Mouse (Mus musculus) stomach, embryonic 16.5 days (tissue): ENCODE data around the gene Tmem179. TPM values are rescaled to one million over a fixed set of nuclear protein-coding genes. Genes with fewer than 3 reads are reported as not detected.

ENCODE experiments used
- ATAC-seq: fragments of 200-750 bp; cut with Nextera tagmentation; 2 replicates; pipeline ENCODE4 v1.8.0; 2017; ENCODE audit warnings: moderate number of reproducible peaks, moderate TSS enrichment; ENCODE audit not compliant: insufficient read depth, low FRiP score
- H3K27ac ChIP-seq: fragments of 300-500 bp; sonication (generic); 2 replicates; pipeline ENCODE4 v1.5.1; 2014; ENCODE audit warnings: low read length
- H3K27me3 ChIP-seq: fragments of 300-500 bp; sonication (generic); 2 replicates; pipeline ENCODE4 v1.6.1; 2014; ENCODE audit warnings: low read length, control low read depth, mixed read lengths; ENCODE audit not compliant: control insufficient read depth, insufficient read depth
- H3K36me3 ChIP-seq: fragments of 300-500 bp; sonication (generic); 2 replicates; pipeline ENCODE4 v1.6.1; 2014; ENCODE audit warnings: low read length; ENCODE audit not compliant: control insufficient read depth, insufficient read depth
- H3K4me1 ChIP-seq: fragments of 300-500 bp; sonication (generic); 2 replicates; pipeline ENCODE4 v1.6.1; 2014; ENCODE audit warnings: low read length, control low read depth, mixed read lengths; ENCODE audit not compliant: control insufficient read depth, insufficient read depth
- H3K4me2 ChIP-seq: fragments of 300-500 bp; sonication (generic); 2 replicates; pipeline ENCODE4 v1.6.1; 2014; ENCODE audit warnings: low read depth, low read length, mixed read lengths
- H3K4me3 ChIP-seq: fragments of 300-500 bp; sonication (generic); replicated peaks from 2 replicates; pipeline ENCODE4 v1.5.1; 2014; ENCODE audit warnings: mild to moderate bottlenecking, low read length
- H3K9ac ChIP-seq: fragments of 300-500 bp; sonication (generic); 2 replicates; pipeline ENCODE4 v1.6.1; 2014; ENCODE audit warnings: low read length
- H3K9me3 ChIP-seq: fragments of 300-500 bp; sonication (generic); replicated peaks from 2 replicates; pipeline ENCODE4 v1.6.1; 2016; ENCODE audit warnings: low read length, control low read depth; ENCODE audit not compliant: control insufficient read depth
- WGBS: fragments of 180-500 bp; shearing (Covaris S2); extraction: QIAGEN DNeasy Blood & Tissue Kit; methylation state at CpG from one replicate; pipeline ENCODE4 v1.1.7; 2014; 5-methylcytosine and 5-hydroxymethylcytosine counted together
- polyA plus RNA-seq: library from polyadenylated mRNA; unstranded; fragments of >200 nt; fragmentation: Nextera tagmentation; extraction: Ambion mirVana; gene quantifications from 2 replicates; pipeline ENCODE4 v1.2.1, GENCODE M21; 2015

Tmem179 gene
- polyA plus RNA-seq, 1 experiment from 2014 or later = 2.4 TPM

DNA sequence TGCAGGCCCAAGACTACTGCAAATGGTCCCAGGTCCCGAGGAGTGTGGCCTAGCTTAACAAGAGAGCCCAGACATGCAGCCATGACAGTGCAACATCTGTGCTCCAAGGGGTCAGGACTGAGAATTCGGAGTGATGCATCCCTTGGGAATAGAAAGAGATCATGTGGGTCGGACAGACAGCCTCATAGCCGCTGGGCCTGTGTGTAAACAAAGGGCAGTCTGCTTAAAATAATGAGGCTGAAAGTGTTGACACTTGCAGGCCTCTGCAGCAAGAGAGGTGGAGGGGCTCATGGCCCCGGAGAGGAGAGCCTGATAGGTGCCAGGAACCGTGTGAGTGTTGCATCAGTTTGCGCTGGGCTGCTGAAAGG is 6.2 kb downstream of the Tmem179 start:
- no peak overlapping the region for H3K4me3 ChIP-seq
- ATAC-seq = peak; percentile 20; the same call in 1 of the 2 replicates
- H3K4me2 ChIP-seq = peak overlapping the region; percentile 55; the same call in 1 of the 2 replicates
- no peaks in the 10 kb centered on the region for H3K9me3 ChIP-seq
- 19% methylated on average over 7 of the region's 7 CpGs for WGBS
- H3K4me1 ChIP-seq = no peaks in the 10 kb centered on the region
- H3K27me3 ChIP-seq = peaks cover 20% of the 10 kb centered on the region
- no peaks in the 10 kb centered on the region for H3K36me3 ChIP-seq
- H3K9ac ChIP-seq = no peak overlapping the region
- no peak overlapping the region for H3K27ac ChIP-seq

DNA sequence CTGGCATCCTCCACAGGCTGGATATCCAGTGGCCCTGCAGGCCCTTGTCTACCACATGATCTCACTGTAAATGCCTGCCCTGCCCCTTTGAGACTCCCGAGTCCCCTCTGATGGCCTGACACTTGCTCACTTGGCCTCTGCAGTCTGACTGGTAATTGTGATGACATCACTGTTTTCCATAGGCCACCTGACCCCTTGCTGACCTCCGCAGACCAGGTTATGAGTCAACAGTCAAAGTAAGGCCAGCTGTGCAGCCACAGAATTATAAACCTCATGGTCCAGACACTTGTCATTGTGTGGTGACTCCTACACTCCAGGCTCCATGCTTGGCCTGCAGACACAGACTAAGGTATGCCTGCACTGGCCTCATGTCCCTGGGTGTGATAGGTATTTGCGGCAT is 8.6 kb downstream of the Tmem179 start:
- 74% methylated on average over 3 of the region's 3 CpGs for WGBS
- no peak overlapping the region for H3K27ac ChIP-seq
- no peak overlapping the region for H3K9ac ChIP-seq
- H3K4me2 ChIP-seq = no peak overlapping the region
- ATAC-seq = no peak
- no peaks in the 10 kb centered on the region for H3K9me3 ChIP-seq
- no peaks in the 10 kb centered on the region for H3K4me1 ChIP-seq
- peaks cover 20% of the 10 kb centered on the region for H3K27me3 ChIP-seq
- H3K36me3 ChIP-seq = no peaks in the 10 kb centered on the region
- no peak overlapping the region for H3K4me3 ChIP-seq

DNA sequence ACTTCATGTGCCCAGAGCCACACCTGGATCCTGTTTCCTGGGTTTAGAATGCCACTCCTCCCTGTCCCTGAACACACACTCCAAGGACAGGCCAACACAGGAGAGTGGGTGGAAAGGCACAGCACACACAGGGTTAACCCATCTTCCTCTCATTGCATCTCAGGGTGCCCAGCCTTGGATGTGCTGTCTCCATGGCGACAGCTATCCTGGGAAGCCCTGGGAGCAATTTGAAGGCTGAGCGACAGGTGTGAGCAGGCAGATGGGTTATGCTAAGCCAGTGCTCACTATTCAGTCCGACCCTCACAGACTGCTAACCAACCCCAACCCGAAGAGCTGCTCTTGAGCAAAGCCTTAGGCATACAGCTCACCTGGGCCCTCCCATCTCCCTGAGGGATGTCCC is 9.3 kb downstream of the Tmem179 start:
- Histone ChIP-seq H3K4me3 (no peak overlapping the region), H3K27ac (no peak overlapping the region), H3K4me1 (no peaks in the 10 kb centered on the region), H3K4me2 (no peak overlapping the region), H3K27me3 (peaks cover 20% of the 10 kb centered on the region), H3K9ac (no peak overlapping the region), H3K36me3 (no peaks in the 10 kb centered on the region), H3K9me3 (no peaks in the 10 kb centered on the region)
- no peak for ATAC-seq
- 46% methylated on average over 4 of the region's 4 CpGs for WGBS

DNA sequence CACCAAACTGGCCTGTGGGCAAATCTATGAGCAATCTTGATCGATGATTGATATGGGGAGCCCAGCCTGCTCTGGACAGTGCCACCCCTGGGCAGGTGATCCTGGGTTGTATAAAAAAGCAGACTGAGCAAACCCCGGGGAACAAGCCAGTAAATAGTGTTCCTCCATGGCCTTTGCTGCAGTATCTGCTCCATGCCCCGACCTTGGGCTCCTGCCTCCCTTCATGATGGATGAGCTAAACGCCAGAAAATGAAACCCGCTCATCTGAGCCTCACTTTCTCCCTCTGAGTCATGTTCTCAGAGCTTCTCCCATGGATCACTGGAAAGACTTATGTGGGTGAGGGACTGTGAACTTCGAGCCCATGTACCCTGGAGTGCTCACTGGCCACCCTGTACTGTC is 10.3 kb downstream of the Tmem179 start:
- ATAC-seq = no peak
- Histone ChIP-seq H3K27ac (no peak overlapping the region), H3K4me3 (no peak overlapping the region), H3K27me3 (peaks cover 12% of the 10 kb centered on the region), H3K4me2 (no peak overlapping the region), H3K9me3 (no peaks in the 10 kb centered on the region), H3K4me1 (no peaks in the 10 kb centered on the region), H3K9ac (no peak overlapping the region), H3K36me3 (no peaks in the 10 kb centered on the region)
- 63% methylated on average over 6 of the region's 6 CpGs for WGBS

DNA sequence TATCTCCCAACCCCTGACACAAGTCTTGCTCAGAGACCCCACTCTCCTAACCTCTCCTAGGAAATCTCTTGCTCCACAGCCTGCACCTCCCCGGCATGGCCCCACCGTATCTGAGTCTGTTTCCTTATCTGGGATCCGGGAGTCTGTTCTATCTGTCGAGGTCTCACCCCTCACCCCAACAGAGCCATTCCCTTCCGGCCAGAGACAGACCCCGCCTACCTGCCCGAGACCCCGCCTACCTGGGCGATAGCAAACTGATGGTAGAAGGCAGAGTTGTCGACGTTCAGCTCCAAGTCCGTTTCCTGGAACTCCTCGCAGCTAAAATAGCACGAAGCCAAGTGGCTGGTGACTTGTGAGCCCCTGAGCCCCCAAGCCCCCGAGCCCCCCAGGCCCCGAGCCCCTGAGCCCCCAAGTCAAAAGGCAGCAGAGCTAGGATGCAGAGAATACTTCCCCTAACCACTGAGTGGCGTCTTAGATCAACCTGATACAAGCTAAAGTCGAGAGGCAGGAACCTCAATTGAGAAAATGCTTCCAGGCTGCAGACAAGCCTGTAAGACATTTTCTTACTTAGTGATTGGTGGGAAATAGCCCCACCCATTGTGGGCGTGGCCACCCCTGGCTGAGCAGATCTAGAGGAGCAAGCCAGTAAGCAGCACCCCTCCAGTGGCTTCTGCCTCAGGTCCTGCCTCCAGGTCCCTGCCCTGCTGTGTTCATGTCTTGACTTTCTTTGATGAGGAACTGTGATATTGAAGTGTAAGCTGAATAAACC is 13.4 kb downstream of the Tmem179 start:
- no peaks in the 10 kb centered on the region for H3K9me3 ChIP-seq
- H3K27ac ChIP-seq = no peak overlapping the region
- no peaks in the 10 kb centered on the region for H3K4me1 ChIP-seq
- WGBS = 24% methylated on average over 19 of the region's 19 CpGs
- H3K4me3 ChIP-seq = no peak overlapping the region
- H3K36me3 ChIP-seq = no peaks in the 10 kb centered on the region
- ATAC-seq = no peak
- H3K27me3 ChIP-seq = no peaks in the 10 kb centered on the region
- no peak overlapping the region for H3K4me2 ChIP-seq
- no peak overlapping the region for H3K9ac ChIP-seq

DNA sequence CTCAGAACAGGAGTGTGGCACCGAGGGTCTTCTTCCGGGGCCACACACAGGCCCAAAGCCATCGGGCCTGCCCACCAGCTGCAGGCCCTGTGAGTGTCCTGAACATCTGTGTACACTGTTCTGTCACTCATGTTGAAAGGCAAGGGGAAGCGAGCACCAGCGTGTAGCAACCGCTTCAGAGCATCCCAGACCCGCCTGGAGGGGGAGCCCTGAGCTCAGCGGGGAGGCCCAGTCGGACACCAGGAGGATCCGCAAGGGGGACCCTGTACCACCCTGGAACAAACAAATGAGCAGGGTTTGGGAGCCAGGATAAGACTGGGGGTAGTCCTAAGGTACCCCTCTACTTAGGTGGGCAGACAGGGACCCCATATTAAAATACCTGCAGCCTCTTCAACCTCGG is 17.9 kb downstream of the Tmem179 start:
- Histone ChIP-seq H3K27me3 (no peaks in the 10 kb centered on the region), H3K36me3 (no peaks in the 10 kb centered on the region), H3K4me1 (no peaks in the 10 kb centered on the region), H3K9ac (no peak overlapping the region), H3K4me3 (no peak overlapping the region), H3K27ac (no peak overlapping the region), H3K9me3 (no peaks in the 10 kb centered on the region), H3K4me2 (no peak overlapping the region)
- ATAC-seq = no peak
- WGBS = 31% methylated on average over 11 of the region's 11 CpGs

DNA sequence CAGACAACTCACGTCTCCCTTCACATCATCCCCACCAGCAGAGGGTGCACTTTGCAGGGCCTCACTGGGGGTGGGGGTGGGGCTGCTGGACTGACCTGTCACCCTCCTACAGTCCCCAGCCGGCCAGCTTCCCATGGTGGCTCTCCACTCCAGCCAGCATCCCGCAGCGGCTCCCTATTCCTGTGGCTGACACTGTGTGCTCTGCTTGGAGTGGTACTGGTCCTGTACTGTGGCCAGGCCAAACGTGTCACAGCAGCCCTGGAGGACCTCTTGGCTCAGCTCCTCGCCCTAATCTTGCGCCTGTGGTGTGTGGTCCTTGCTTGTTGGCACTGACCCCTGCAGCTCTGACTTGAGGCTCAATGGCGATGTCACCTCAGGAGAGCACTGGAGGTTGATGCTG is 18.8 kb downstream of the Tmem179 start:
- 84% methylated on average over 8 of the region's 8 CpGs for WGBS
- H3K27me3 ChIP-seq = no peaks in the 10 kb centered on the region
- no peak overlapping the region for H3K4me2 ChIP-seq
- no peaks in the 10 kb centered on the region for H3K9me3 ChIP-seq
- H3K4me1 ChIP-seq = no peaks in the 10 kb centered on the region
- no peak overlapping the region for H3K9ac ChIP-seq
- no peak overlapping the region for H3K4me3 ChIP-seq
- ATAC-seq = no peak
- no peaks in the 10 kb centered on the region for H3K36me3 ChIP-seq
- H3K27ac ChIP-seq = no peak overlapping the region

DNA sequence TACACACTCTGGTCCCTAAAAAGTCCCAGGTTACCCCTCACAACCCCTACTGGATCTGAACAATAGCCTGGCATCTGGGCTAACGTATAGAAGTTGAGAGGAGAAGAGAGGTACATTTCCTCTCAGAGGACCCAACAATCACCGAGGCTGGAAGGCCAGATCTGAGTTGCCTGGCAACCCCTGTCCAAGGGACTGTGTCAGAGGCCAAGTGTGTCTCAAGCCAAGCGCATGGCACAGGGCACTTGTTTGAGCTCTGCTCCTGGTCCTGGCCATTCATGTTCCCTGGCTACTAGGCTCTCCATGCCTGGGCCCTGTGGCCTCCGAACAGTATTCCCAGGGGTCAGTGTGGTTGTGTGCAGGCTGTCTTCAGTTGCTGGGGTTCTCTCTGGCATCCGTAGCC is 20.4 kb downstream of the Tmem179 start:
- no peak for ATAC-seq
- H3K4me3 ChIP-seq = no peak overlapping the region
- H3K36me3 ChIP-seq = no peaks in the 10 kb centered on the region
- no peak overlapping the region for H3K9ac ChIP-seq
- no peak overlapping the region for H3K27ac ChIP-seq
- no peak overlapping the region for H3K4me2 ChIP-seq
- peaks cover 4% of the 10 kb centered on the region for H3K4me1 ChIP-seq
- no peaks in the 10 kb centered on the region for H3K9me3 ChIP-seq
- H3K27me3 ChIP-seq = no peaks in the 10 kb centered on the region
- WGBS = 78% methylated on average over 5 of the region's 5 CpGs

DNA sequence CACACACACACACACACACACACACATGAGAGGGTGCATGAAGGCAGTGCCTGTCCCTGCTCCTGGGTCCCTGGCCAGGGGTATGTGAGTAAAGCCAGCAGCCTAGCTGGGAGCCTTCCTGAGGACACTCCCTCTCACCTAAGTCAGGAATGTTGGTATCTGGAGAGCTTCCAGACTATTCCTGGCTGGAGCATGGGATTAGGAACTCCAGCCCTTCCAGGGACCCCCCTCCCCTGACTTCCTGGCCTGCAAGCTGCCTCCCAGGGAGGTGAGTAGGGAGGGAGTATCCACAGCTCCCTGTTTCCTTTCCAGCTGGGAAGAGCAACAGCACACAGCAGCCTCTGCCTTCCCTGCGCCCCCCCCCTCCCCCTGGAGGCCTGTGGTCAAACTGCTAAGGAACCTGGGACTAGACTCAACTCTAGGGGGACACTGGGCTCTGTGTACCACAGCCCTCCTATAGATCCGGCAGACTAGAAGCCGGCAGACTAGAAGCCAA is 26.1 kb downstream of the Tmem179 start:
- ATAC-seq = peak; percentile 55
- Histone ChIP-seq H3K4me2 (no peak overlapping the region), H3K27me3 (no peaks in the 10 kb centered on the region), H3K27ac (peak overlapping the region; percentile 38; the same call in 1 of the 2 replicates), H3K9ac (0 out of 2 replicates have a peak overlapping the region, but pooled peaks have one; percentile 39), H3K36me3 (no peaks in the 10 kb centered on the region), H3K9me3 (no peaks in the 10 kb centered on the region), H3K4me3 (no peak overlapping the region), H3K4me1 (peaks cover 11% of the 10 kb centered on the region)
- 12% methylated on average over 3 of the region's 3 CpGs for WGBS
